Mouse (Mus musculus): ENCODE results near the gene Gstm7. TPM values are rescaled to one million over a fixed set of nuclear protein-coding genes. Genes with fewer than 3 reads are reported as not detected.
"Not testable (repeated sequence)": the region's sequence is repeated elsewhere in the genome, so short reads cannot be mapped to it uniquely, and the experiment has no call there.

Gene Gstm7
- total RNA-seq, 1 experiment from 2014 or later, result 157 TPM

DNA sequence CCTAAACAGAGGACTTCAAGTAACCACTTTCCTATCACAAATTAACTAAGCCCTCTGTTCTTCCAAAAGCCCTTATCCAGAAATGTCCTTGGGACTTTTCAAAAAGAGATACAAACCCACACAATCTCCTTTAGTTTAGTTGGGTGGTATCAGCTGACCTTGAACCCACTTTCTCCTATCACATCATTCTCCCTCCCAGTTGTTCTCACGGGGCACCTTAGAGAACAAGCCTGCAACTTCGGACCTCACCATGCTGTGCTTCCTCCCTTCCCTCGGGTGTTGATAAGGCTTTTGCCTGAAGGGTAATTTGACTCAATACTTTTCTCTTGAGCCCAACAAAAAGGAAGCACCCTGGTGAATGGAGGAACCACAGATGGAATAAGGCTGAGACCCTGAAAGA is 4.3 kb upstream of the Gstm7 start:
- no peak for DNase-seq

DNA sequence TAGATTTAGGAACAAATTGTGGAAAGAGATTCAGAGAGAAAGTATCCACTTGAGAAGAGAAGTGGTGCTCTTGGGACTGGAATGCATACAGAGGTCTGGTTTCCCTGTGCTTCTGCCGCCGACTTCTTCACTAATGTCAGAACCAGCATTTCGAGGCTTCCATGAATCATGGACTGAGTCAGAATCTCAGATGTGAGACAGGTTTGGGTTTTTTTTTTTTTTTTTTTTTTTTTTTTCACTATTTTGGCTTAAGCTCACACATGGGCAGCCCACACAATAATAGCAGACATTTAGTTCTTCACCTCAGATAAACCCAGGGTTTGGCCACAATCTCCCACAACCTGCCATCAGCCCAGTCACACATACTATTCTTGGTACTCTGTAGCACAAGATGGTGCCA is 3.7 kb upstream of the Gstm7 start:
- no peak for DNase-seq

DNA sequence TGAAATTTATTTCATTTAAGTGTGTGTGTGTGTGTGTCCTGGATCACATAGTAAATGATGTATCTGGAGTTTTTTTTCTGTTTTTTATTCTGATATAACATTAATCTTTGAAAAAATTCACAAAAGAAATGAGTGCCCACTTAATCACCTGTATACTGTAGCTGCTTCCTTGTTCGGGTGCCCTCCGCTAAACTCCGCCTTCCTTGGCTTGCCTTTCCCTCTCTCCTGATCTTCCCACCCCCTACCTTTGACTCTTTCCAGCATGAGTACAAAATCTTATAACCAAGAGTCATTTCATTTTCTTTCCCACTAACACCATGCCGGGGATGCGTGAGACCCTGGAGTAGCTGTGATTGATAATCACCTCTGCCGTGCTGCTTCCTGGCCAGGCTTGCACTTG is 511 bp upstream of the Gstm7 start:
- DNase-seq, result no peak

DNA sequence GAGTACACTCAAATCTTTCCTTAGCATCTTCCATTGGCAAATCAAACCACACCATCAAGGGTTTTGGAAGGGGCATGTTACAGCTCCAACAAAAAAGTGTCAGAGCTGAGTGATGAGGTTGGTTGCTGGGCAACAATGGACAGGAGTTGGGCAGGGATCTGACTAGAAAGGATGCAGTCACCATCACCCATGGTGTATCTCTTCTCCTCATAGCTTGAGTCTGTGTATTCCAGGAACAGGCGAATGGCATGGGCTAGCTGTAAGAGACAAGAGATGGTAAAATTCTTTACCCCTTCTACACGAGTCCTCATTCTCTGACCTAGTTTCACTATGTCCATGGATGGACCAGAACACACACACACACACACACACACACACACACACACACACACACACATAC is 483 bp downstream of the Gstm7 start:
- no peak for DNase-seq

DNA sequence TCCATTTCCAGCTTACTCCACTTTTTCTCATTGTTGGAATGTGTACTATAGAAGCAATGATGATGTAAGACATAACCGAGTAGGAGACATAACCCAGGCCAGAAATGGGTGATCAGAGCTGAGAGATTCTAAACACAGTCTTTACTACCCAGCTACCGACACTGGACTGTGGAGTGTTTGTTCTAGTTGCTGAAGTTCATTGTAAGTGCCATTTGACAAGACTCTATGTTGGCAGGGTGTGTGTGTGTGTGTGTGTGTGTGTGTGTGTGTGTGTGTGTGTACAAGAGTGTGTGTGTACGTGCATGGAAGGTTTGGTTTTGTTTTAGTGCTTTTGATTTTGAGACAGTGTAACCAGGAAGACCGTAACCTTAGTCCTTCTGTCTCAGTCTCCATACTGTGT is 1.9 kb downstream of the Gstm7 start:
- no peak for DNase-seq

DNA sequence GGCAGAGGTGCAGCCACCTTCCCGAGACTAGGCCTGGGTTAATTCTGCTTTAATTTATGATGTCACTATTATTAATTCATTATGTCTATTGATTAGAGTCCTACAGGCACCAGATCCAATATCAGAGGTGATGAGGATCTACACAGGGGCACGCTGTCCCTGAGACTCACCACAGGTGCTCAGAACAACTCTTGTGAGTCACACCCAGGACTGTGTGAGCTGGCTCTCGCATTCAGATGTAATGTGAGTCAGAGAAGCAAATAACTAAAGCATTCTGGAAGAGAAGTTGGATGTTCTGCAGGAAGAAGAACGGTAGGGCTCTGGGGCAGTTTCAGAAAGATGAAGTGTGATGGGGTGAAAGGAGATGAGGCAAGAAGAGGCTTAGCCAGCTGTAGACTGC is 2.4 kb downstream of the Gstm7 start:
- no peak for DNase-seq

DNA sequence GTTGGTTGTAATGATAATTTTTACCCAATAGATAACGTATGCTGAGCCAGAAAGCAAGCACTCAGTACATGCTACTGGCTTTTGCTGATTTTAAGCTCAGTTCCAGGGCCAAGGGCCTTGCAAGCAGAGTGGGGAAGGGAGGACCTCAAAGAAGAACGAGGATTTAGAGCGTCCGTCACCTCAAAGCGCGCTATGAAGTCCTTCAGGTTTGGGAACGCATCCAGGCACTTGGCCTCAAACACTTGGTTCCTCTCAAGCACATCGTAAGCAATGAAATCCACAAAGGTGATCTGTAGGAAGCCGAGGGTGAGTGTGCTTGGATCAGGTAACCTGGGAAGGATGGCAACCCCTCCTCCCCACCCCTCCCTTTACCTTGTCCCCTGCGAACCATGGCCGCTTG is 2.9 kb downstream of the Gstm7 start:
- DNase-seq, result no peak

DNA sequence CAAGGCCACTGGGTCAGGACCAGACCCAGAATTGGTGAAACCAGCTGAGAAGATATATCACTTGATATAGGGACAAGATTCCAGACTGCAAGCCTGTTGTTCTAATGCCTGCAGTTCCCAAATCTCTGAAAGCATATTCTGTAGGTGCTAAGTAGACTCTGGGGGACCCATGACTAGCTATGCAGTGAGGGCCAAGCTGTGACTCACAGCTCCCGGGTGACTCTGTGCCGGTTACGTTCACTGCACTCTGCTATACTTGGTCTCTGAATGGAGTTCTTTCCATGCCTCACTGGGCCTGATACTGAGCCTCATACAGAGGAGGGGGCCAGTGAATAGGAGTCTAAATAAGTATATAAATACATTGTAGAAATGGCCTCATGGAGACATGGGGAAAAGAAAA is 3.8 kb downstream of the Gstm7 start:
- peak; percentile 49 for DNase-seq

DNA sequence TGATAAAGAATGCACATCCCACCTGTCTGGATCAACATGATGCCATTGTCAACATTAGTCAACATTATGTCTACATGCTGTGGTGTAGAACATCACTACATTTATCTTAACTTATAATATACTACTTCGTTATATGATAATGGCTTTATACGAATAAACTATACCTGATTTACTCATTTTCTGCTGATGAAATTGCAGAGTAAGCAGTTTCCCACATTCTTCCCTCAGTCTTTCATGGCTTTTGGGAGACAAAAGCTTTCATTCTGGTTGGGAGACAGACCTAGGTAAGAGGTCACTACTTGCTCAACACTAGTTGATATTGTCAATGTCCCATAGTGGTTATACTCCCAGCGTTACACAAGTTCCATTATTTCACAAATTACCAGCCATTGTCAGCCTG is 6.3 kb downstream of the Gstm7 start:
- no peak for DNase-seq

DNA sequence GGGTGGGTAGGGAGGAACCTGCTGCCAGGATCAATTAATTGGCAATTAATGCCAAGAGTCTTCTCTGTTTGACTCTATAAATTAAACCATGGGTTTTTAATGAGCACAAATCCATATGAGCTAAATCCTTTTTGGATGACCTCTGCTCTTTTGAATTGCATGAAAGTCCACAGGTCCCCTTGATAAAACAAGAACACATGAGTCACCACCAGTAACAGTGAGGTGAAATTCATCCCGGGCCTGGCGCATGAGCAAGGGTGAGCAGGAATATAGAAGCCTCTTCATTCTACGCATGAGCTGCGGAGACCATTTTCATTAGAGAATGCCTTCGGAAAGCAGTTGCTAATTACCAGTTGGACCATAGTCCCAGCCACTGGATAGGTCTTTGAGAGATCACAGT is 11.3 kb downstream of the Gstm7 start:
- no peak for DNase-seq

DNA sequence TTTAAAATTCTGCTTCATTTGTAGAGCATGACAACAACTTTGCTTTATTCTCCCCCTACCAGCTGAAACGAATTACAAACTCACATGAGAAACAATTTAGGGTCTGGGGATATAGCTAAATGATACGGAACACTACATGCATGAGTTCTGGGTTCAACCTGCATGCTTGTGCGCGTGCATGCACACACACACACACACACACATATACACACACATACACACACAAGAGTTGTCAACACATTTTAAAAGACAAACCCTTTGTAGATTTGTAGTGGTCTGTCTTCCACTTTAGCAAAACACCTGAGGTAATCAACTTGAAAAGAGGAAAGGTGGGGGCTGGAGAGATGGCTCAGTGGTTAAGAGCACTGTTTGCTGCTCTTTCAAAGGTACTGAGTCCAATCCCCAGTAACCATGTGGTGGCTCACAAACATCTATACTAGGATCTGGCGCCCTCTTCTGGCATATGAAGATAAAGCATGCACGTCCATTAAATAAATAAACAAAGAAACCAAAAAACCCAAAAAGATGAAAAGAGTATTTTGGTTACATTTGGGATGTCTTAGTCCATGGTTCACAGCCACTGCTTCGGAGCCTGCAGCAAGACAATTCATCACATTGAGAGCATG is 13.7 kb downstream of the Gstm7 start:
- no peak for DNase-seq

DNA sequence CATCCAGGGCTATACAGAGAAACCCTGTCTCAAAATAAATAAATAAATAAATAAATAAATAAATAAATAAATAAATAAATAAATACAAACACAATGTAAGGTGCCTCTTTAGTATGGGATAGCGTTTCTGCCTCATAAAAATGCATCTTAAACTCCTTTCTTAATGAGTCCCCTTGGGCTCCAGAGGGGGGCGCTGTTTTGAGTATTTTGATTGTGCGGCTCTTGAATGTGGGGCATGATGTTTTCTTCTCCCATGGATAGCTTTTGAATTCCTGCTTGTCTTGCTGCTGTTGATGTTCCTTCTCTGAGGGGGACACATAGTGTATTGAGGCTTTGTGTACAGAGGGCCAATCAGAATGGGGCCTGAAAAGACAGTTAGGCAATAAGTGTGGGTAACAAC is 14.5 kb downstream of the Gstm7 start:
- no peak for DNase-seq

DNA sequence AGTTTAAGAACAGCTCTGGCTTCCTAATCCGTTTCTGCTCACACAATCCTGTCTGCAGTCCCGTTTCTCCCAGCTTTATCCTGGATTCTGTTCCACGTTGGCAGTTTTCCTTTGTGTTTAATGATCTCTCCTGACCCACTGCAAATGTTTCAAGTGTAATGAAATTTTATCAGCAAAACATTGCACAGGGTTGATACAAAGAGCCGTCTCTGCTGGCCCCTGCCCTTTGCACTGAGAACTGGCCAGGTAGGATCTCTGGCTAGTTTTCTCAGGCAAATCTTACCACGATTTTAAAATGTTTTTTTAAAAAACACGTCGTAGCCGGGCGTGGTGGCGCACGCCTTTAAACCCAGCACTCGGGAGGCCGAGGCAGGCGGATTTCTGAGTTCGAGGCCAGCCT is 14.9 kb downstream of the Gstm7 start:
- no peak for DNase-seq

DNA sequence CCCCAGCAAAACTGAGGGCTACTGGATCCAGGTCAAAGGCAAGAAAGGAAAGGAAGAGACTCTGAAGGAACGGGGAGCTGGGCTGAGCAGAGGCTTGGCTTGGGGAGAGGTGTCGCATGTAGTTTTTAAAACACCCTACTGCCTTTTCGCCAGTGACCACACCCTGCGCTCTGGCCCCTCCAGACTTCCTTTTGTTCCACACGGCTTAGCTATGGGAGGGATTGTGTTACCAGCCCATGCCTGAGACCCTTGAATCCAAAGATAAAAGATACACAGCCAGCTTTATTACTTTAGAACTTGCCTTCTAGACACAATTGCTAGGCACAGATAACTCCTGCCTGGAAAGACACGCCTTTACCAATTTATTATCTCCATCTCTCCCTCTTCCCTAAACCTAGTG is 25.7 kb downstream of the Gstm7 start:
- DNase-seq, result no peak

DNA sequence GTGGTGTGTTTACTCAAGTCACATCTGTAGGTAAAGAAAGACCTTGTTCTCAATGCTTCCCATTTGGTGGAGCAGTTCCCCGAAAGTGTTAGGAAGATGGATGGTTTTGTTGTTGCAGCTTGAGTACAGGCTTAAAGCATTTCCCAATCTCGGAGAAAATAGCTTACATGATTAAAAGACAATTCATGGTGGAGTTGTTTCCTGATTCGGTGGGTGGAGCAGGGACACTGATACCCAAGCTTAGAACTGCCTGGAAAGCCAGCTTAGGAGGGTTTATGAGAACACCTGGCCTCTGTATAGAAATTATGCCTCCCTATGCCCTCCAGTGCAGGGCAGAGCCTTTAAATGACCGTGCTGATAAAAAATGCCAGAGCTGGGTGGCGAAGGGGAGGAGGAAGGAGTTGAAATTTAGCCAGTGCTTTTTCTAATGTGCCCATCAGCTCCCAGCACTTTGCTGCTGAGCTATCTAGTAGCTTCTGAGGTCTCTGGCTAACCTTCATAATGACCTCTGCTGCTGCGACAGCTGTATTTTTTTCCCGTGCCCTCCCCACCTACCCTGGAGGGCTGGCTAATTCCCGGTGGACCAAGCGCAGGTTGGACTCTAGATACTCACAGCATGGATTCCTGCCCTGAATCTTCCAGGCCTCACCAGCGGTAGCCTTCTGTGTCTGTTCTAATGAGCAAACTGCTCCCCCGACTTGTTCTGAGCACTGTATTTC is 30.5 kb downstream of the Gstm7 start:
- DNase-seq, result no peak

DNA sequence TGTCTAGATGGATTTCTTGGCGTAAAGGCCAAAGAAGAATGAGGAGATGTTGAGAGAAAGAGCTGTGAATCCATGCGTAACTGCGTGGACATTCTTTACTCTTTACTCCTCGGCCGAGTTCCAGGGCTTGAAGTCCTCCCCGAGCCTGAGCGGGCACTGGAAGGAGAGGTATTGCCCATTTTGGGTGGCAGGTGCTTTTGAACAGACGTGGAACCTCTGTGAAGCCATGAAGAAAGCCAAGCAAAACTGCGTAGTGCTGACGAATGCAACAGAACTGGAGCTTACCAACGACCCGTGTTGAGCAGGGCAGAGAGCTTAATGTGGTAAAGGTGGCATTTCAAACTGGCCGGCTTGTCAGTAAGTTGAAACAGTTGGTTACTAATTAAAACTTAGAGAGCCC is 32.9 kb downstream of the Gstm7 start:
- no peak for DNase-seq

DNA sequence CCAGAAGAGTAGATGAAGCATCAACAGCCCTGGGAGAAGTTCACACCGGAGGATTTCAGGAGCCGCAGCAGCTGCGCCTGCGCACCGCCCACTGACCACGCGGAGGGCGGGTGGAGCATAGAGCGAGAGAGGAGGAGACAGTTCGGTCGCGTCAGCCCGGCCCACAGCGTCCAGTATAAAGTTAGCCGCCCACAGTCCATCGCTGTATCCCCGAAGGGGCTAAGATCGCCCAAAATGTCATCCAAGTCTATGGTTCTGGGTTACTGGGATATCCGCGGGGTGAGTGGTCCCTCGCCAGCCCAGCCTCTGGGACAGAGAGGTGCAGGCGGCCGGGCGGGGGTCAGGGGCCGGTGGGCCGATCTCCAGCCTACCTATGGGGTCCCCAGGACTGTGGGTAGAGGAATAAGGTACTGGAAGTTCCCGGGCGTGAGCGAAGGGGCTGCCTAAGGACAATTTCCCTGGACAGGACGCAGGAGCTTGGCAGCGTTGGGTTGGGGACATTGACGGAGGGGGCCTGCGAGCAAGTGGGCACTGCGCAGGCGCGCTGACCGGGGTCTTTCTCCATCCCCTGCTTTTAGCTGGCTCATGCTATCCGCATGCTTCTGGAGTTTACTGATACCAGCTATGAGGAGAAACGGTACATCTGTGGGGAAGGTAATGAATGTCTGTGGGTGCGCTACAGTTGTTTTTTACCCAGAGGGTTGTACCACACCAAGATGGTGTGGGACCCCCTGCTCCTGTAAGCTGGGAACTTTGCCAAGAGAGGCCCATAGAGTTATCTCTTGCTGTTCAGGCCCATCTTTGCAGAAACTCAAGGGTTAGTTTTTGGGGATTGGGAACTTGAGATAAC is 35.7 kb downstream of the Gstm7 start, which contains the start of gene Gstm5:
Gstm5 (plus strand) TSS at position 102 of the 850 bp plus-strand sequence.
- peak; percentile 88 for DNase-seq

DNA sequence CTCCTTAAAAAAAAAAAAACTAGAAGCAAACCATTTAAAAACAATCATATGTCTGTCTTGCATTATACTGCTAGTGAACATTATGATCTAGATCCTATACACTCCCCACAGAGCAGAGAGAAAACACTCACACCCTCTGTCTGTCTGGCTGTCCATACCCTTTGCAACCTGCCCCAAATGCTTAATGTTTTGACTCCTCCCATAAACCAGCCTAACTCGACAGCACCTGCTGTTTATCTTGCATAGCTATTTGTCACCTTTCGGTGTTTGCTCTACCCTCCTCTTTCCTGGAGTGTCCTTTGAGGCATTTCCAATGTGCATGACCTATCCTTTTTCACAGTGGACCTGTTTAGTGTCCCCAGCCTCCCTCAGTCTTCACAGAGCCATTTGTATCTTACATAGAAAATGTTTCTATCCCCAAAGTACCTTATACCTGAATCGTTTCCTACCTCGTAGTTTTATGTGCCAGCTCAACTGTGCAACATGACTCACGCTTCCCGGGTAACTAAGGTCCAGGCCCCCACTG is 36.4 kb downstream of the Gstm7 start:
- no peak for DNase-seq

DNA sequence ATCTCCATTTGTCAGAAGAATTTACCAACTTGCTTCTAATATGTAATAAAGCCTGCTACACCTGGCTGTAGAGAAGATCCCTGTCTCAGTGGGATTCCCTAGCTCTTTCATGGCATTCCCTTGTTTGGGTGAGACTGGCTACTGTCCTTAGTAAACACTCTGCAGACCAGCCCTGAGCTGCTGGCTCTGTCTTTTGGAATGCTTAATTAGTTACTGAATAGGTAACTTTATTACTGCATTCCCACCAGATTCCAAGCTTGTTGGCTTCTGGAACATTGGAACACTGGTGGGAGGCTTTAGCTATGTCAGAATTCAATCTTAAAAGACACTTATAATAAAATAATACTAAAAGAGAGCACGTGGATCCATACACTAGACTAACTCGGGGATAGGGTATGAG is 42.4 kb downstream of the Gstm7 start:
- DNase-seq, result not testable (repeated sequence)

DNA sequence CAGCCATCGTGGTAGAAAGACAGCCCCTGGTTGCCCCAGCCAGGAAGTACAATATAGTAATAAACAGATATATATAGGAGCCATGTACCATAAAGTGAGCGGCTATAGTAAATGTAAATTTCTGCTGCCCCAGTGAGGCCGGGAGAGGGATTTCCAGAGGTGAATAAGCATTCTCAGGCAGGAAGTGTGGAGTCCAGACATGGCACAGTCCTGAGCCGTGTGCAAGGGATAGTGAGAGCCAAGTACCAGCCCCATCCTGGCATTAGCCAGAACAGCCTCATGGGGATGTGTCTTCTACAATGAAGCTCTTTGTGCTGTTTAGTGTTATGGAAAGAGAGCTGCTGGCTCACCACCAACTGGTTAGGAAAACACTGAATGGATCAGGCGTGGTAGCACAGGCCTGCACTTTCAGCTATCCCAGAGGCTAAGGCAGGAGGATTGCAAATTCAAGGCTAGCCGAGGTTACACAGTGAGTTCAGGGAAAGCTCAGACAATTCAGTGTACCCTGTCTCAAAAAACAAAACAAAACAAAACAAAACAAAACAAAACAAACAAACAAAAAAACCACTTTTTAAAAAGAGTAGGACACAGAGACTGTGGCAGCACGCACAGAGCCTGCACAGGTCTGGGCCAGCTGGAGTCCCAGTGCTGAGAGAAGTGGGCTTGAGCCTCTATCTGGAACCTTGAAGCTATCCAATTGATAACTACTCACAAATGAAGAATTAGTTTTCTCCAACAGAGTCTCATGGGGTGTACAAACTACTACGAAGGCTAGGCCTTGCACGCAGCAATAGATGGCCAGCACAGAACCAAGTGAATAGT is 43.7 kb downstream of the Gstm7 start:
- no peak for DNase-seq

DNA sequence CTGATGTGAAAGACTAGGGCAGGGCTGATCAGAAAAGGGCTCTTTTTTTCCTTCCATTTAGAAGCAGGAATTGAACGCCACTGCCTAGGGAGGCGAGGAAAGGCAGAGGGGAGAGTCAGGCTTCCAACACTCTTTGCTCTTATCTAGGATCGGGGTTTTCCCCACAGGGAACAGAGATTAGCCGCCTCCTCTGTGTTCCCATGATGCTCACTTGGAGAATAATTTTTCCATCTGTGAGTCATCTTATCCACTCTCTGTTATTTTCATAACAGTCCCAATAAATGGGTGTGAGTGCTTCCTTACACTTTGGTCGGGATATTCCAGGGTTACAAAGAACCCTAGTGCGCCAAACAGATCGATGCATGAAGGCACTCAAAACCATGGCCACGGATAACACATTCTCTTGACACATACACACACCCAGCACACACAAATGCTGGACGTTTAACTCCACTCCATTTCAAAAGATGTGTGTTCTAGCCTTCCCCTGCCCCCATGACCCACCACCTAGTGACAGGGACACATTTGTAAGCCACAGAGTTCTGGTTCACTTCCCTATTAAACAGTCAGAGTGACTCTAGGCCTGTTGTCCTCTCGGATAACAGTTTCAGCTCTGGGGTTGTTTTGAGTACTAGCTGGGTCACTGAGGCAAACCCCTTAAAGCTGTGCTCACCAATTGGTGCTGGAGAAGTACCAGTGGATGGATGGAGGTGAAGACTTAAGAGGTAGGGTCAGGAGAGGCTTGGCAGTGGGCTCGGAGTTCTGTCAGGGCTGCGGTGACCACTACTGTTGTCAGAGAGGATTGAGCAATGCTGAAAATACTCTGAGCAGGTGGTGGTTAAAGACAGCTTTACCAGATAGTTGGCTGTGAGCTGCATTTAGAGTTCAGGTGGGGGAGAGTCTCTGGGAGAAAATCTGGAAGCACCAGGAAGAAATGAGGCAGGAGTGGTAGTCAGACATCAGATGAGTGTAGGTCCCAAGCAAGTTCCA is 53.6 kb downstream of the Gstm7 start:
- no peak for DNase-seq
